Mouse (Mus musculus) left cerebral cortex, adult 18-20 months (tissue): ENCODE data around the gene Elmo1. TPM values are rescaled to one million over a fixed set of nuclear protein-coding genes. Genes with fewer than 3 reads are reported as not detected.
A peak's percentile ranks its signal among the peaks of the same experiment; 100 is the strongest.

Source experiments
- DNase-seq, 2 experiments: peaks; one replicate each; pipeline ENCODE4 v3.0.0; 2021 to 2022; ENCODE audit warnings: low spot score in 2 of 2, mixed read lengths in 1 of 2
- total RNA-seq, 2 experiments: library from RNA; stranded (reverse); gene quantifications; 2 replicates each; pipeline ENCODE4 v1.2.3; 2021

Gene Elmo1
- total RNA-seq, 2 experiments from 2014 or later, result 64.7 to 66.4 TPM

- peak; percentile 41 to 55 for DNase-seq
These were observed 216.1 kb downstream of the Elmo1 start for GRCm38 (mm10) chr13:20306180-20307177.

- no peak for DNase-seq
These were observed 217.0 kb downstream of the Elmo1 start for GRCm38 (mm10) chr13:20307381-20307780.

GRCm38 (mm10) chr13:20311612-20312011, 221.2 kb downstream of the Elmo1 start:
- peak; percentile 88 to 91 for DNase-seq

GRCm38 (mm10) chr13:20313345-20313744, 222.9 kb downstream of the Elmo1 start:
- no peak for DNase-seq

- no peak for DNase-seq
These were observed 225.7 kb downstream of the Elmo1 start for GRCm38 (mm10) chr13:20316139-20316538.

- no peak for DNase-seq
These were observed 228.3 kb downstream of the Elmo1 start for GRCm38 (mm10) chr13:20318615-20319219.

GRCm38 (mm10) chr13:20320232-20320631, 229.8 kb downstream of the Elmo1 start:
- no peak for DNase-seq

- no peak for DNase-seq
These were observed 233.1 kb downstream of the Elmo1 start for GRCm38 (mm10) chr13:20323478-20323877.

GRCm38 (mm10) chr13:20327064-20327463, 236.7 kb downstream of the Elmo1 start:
- DNase-seq, result no peak

GRCm38 (mm10) chr13:20327975-20328374, 237.6 kb downstream of the Elmo1 start:
- no peak for DNase-seq

- DNase-seq, result no peak
These were observed 238.3 kb downstream of the Elmo1 start for GRCm38 (mm10) chr13:20328672-20329071.

- no peak for DNase-seq
These were observed 240.6 kb downstream of the Elmo1 start for GRCm38 (mm10) chr13:20330954-20331353.

GRCm38 (mm10) chr13:20335051-20335888, 244.9 kb downstream of the Elmo1 start:
- DNase-seq, result no peak

- DNase-seq, result no peak
These were observed 245.6 kb downstream of the Elmo1 start for GRCm38 (mm10) chr13:20335889-20336497.

- DNase-seq, result no peak
These were observed 252.5 kb downstream of the Elmo1 start for GRCm38 (mm10) chr13:20342881-20343280.

GRCm38 (mm10) chr13:20349754-20350153, 259.4 kb downstream of the Elmo1 start:
- DNase-seq, result no peak

- DNase-seq, result no peak
These were observed 262.2 kb downstream of the Elmo1 start for GRCm38 (mm10) chr13:20352631-20353030.

- DNase-seq, result peak in 1 of 2 experiments; percentile 24
These were observed 263.6 kb downstream of the Elmo1 start for GRCm38 (mm10) chr13:20353862-20354603.

GRCm38 (mm10) chr13:20354604-20354999, 264.2 kb downstream of the Elmo1 start:
- no peak for DNase-seq

- DNase-seq, result no peak
These were observed 272.1 kb downstream of the Elmo1 start for GRCm38 (mm10) chr13:20362541-20362940.
